8 mouse cellular contexts compared by ENCODE assay signal in the genomic region with DNA sequence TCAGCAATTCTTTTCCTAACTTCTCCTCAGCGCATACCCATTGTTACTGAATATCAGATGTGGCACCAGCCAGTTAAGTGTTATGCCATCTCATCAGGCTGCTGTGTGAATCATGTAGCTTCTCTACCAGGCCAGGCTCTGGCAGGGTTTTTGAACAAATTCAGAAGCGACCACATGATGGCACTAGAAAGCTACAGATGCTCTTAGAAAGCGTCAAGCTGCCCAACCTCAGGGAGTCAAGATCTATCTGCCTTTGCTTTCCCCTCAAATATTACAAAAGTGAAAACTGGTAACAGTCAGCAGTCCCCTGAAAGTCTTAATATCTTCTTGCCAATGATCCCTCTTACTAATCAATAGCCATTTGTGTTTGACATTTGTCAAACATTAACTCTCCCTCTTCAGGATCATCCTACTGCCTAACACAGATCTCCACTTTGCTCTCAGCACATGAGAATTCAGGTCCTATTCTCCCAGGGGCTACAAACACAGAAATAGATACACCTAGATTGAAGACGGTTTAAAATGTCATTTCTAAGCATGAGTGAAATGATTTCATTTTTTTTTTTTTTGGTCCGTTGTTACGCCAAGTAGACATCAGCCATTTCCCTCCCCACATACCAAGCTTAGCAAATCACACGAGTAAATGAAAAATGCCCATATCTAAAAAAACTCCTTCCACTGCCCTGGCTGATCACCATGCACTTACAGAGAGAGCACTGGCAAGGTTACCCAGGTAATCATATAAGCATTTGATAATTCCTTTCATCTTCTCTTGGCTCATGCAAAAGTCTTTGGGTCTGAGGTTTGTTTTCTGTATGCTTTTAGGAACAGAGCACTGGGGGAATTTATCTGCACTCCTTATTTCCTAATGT.
DNase-seq lines count a peak whose midpoint lies in the region; ATAC-seq and TF ChIP-seq lines count a peak whose summit lies in the region.

No protein-coding gene starts in this region.

- H3K4me2 ChIP-seq in midbrain, embryonic 13.5 days (replicated peaks) = no peak overlapping the region

- H3K4me1 ChIP-seq in kidney, adult 2 months (ENCODE audit: control insufficient read depth, insufficient read depth, low read length) = no peaks in the 10 kb centered on the region
- H3K4me1 ChIP-seq in midbrain, embryonic 13.5 days (replicated peaks) = no peaks in the 10 kb centered on the region
- H3K4me1 ChIP-seq in spleen, adult 2 months (ENCODE audit: control insufficient read depth, insufficient read depth, insufficient read length) = no peaks in the 10 kb centered on the region

- peak; percentile 87 for ATAC-seq in midbrain, embryonic 13.5 days

- H3K4me3 ChIP-seq in kidney, adult 2 months (ENCODE audit: insufficient read depth, low read depth, low read length) = no peak overlapping the region
- H3K4me3 ChIP-seq in midbrain, embryonic 13.5 days (replicated peaks) = no peak overlapping the region
- H3K4me3 ChIP-seq in spleen, adult 2 months (ENCODE audit: extremely low read depth, insufficient read depth, insufficient read length) = no peak overlapping the region

- 48% methylated on average over 7 of the region's 7 CpGs for WGBS in kidney, adult 2 months
- 52% methylated on average over 7 of the region's 7 CpGs for WGBS in midbrain, embryonic 13.5 days
- WGBS in spleen, adult 2 months = 50% methylated on average over 7 of the region's 7 CpGs

- no peaks in the 10 kb centered on the region for H3K9me3 ChIP-seq in midbrain, embryonic 13.5 days

- no peak for TF ChIP-seq POLR2A in kidney, adult 2 months (IDR thresholded peaks at IDR 0.05; ENCODE audit: low read depth, low read length)
- TF ChIP-seq POLR2A in spleen, adult 2 months (IDR thresholded peaks at IDR 0.05; ENCODE audit: low read depth, low read length) = no peak

- peak; percentile 10 for DNase-seq in ovary, postnatal 10 days (ENCODE audit: low spot score)
- no peak for DNase-seq in ovary, adult 18-20 months (ENCODE audit: low spot score)
- peak; percentile 2 for DNase-seq in cerebellum, adult 8-10 months
- DNase-seq in frontal cortex, postnatal 10 days (ENCODE audit: low spot score in 2 of 2) = peak; percentile 10 to 52
- DNase-seq in kidney, adult 2 months = peak; percentile 34
- DNase-seq in left cerebral cortex, postnatal 4 days = peak; percentile 36
- peak; percentile 32 to 38 for DNase-seq in spleen, adult 2 months (ENCODE audit: low read depth in 1 of 2, low spot score in 2 of 2)

- intact Hi-C loops in left cerebral cortex, postnatal 4 days (cut with DNase I) = no loop called here

- no peak overlapping the region for H3K27ac ChIP-seq in kidney, adult 2 months (ENCODE audit: insufficient read depth, low read depth, low read length)
- no peak overlapping the region for H3K27ac ChIP-seq in midbrain, embryonic 13.5 days
- H3K27ac ChIP-seq in spleen, adult 2 months (ENCODE audit: insufficient read depth, low read length) = no peak overlapping the region

- no peaks in the 10 kb centered on the region for H3K36me3 ChIP-seq in kidney, adult 2 months (ENCODE audit: control insufficient read depth, insufficient read depth, low read length)
- H3K36me3 ChIP-seq in midbrain, embryonic 13.5 days = no peaks in the 10 kb centered on the region
- no peaks in the 10 kb centered on the region for H3K36me3 ChIP-seq in spleen, adult 2 months (ENCODE audit: control insufficient read depth, insufficient read depth, low read length)

- TF ChIP-seq CTCF in kidney, adult 2 months (conservative IDR thresholded peaks at IDR 0.05; ENCODE audit: insufficient read depth, insufficient read length, low read depth, low read length) = peak; percentile 67
- peak; percentile 63; the same call in 1 of the 2 replicates for TF ChIP-seq CTCF in spleen, adult 2 months (IDR thresholded peaks at IDR 0.05; ENCODE audit: extremely low read depth, insufficient read depth, insufficient read length, insufficient replicate concordance)

- H3K9ac ChIP-seq in midbrain, embryonic 13.5 days (replicated peaks) = no peak overlapping the region

- H3K27me3 ChIP-seq in kidney, adult 2 months (replicated peaks; ENCODE audit: control insufficient read depth, insufficient read depth, low read length) = no peaks in the 10 kb centered on the region
- H3K27me3 ChIP-seq in midbrain, embryonic 13.5 days = no peaks in the 10 kb centered on the region
- no peaks in the 10 kb centered on the region for H3K27me3 ChIP-seq in spleen, adult 2 months (ENCODE audit: control insufficient read depth, insufficient read depth, low read length)
